Mouse (Mus musculus) megakaryocyte, embryonic 14.5 days (primary cell): ENCODE results near the gene Irs1. TPM values are rescaled to one million over a fixed set of nuclear protein-coding genes. Genes with fewer than 3 reads are reported as not detected.

Experiments
- H3K27me3 ChIP-seq: replicated peaks from 2 replicates; pipeline ENCODE3; 2012; ENCODE audit warnings: inconsistent platforms
- H3K36me3 ChIP-seq: replicated peaks from 2 replicates; pipeline ENCODE3; 2012; ENCODE audit warnings: low read length, inconsistent platforms, mixed read lengths
- H3K4me1 ChIP-seq: 2 replicates; pipeline ENCODE4 v1.6.1; 2012; ENCODE audit warnings: inconsistent platforms
- H3K4me3 ChIP-seq: replicated peaks from 2 replicates; pipeline ENCODE3; 2012; ENCODE audit warnings: moderate library complexity, mild to moderate bottlenecking, inconsistent platforms
- H3K9me3 ChIP-seq: 2 replicates; pipeline ENCODE4 v1.6.1; 2012; ENCODE audit warnings: inconsistent platforms
- FLI1 ChIP-seq: IDR thresholded peaks from 2 replicates; pipeline ENCODE4 v1.6.1; 2012; ENCODE audit warnings: low read length, inconsistent platforms, mixed read lengths
- GATA1 ChIP-seq: IDR thresholded peaks from 3 replicates; pipeline ENCODE4 v1.6.1; 2012; ENCODE audit warnings: mixed read lengths, low read length, inconsistent platforms, borderline replicate concordance
- polyA plus RNA-seq: library from polyadenylated mRNA; stranded (reverse); fragments of >175 nt; gene quantifications from 2 replicates; pipeline ENCODE4 v1.2.3, GENCODE M21; 2012; ENCODE audit warnings: low replicate concordance; ENCODE audit not compliant: insufficient read depth

Gene Irs1
- polyA plus RNA-seq, 1 experiment = not detected

GRCm38 (mm10) chr1:82316746-82317126, 25.5 kb upstream of the Irs1 start:
- peaks cover 5% of the 10 kb centered on the region for H3K27me3 ChIP-seq
- H3K4me3 ChIP-seq = peak overlapping the region; percentile 97
- peaks cover 28% of the 10 kb centered on the region for H3K4me1 ChIP-seq
- H3K9me3 ChIP-seq = no peaks in the 10 kb centered on the region
- peaks cover 12% of the 10 kb centered on the region for H3K36me3 ChIP-seq
- TF ChIP-seq FLI1 (no peak), GATA1 (no peak)

- peaks cover 12% of the 10 kb centered on the region for H3K36me3 ChIP-seq
- H3K27me3 ChIP-seq = peaks cover 7% of the 10 kb centered on the region
- no peaks in the 10 kb centered on the region for H3K9me3 ChIP-seq
- TF ChIP-seq FLI1 = peak; percentile 92
- no peak for TF ChIP-seq GATA1
- peak within 1 kb of the TSS; percentile 97 for H3K4me3 ChIP-seq
- H3K4me1 ChIP-seq = peaks cover 26% of the 10 kb centered on the region
Measured at GRCm38 (mm10) chr1:82316111-82316745, 25.0 kb upstream of the Irs1 start, which contains the start of gene Rhbdd1. Gene Rhbdd1, plus strand, starts transcription at chr1:82316452.

- Histone ChIP-seq H3K36me3 (no peaks in the 10 kb centered on the region), H3K4me3 (no peak overlapping the region), H3K9me3 (no peaks in the 10 kb centered on the region), H3K27me3 (peaks cover 9% of the 10 kb centered on the region), H3K4me1 (no peaks in the 10 kb centered on the region)
- TF ChIP-seq GATA1 = no peak
- no peak for TF ChIP-seq FLI1
Measured at GRCm38 (mm10) chr1:82304483-82304882, 13.3 kb upstream of the Irs1 start.

- Histone ChIP-seq H3K4me3 (no peak overlapping the region), H3K4me1 (no peaks in the 10 kb centered on the region), H3K27me3 (peaks cover 12% of the 10 kb centered on the region), H3K36me3 (no peaks in the 10 kb centered on the region), H3K9me3 (no peaks in the 10 kb centered on the region)
- TF ChIP-seq FLI1 = no peak
Measured at GRCm38 (mm10) chr1:82298586-82298985, 7.4 kb upstream of the Irs1 start.

- Histone ChIP-seq H3K27me3 (peaks cover 54% of the 10 kb centered on the region), H3K4me1 (peaks cover 39% of the 10 kb centered on the region), H3K4me3 (no peak overlapping the region), H3K9me3 (peaks cover 6% of the 10 kb centered on the region; the same call in 1 of the 2 replicates), H3K36me3 (no peaks in the 10 kb centered on the region)
- TF ChIP-seq FLI1 = no peak
- no peak for TF ChIP-seq GATA1
Measured at GRCm38 (mm10) chr1:82294102-82294501, 2.9 kb upstream of the Irs1 start.

GRCm38 (mm10) chr1:82292771-82293170, 1.6 kb upstream of the Irs1 start:
- Histone ChIP-seq H3K4me3 (peak overlapping the region; percentile 83), H3K9me3 (peaks cover 15% of the 10 kb centered on the region; the same call in 1 of the 2 replicates), H3K36me3 (no peaks in the 10 kb centered on the region), H3K4me1 (peaks cover 39% of the 10 kb centered on the region), H3K27me3 (peaks cover 68% of the 10 kb centered on the region)
- TF ChIP-seq GATA1 (no peak), FLI1 (no peak)

- TF ChIP-seq GATA1 = no peak
- no peak for TF ChIP-seq FLI1
- Histone ChIP-seq H3K9me3 (peaks cover 17% of the 10 kb centered on the region; the same call in 1 of the 2 replicates), H3K4me1 (peaks cover 39% of the 10 kb centered on the region), H3K4me3 (peak overlapping the region; percentile 92), H3K36me3 (no peaks in the 10 kb centered on the region), H3K27me3 (peaks cover 73% of the 10 kb centered on the region)
Measured at GRCm38 (mm10) chr1:82291930-82292712, 905 bp upstream of the Irs1 start.

- Histone ChIP-seq H3K27me3 (peaks cover 81% of the 10 kb centered on the region), H3K4me3 (peak overlapping the region; percentile 92), H3K9me3 (peaks cover 20% of the 10 kb centered on the region; the same call in 1 of the 2 replicates), H3K4me1 (peaks cover 39% of the 10 kb centered on the region), H3K36me3 (no peaks in the 10 kb centered on the region)
- TF ChIP-seq GATA1 (no peak), FLI1 (no peak)
Measured at GRCm38 (mm10) chr1:82290723-82291150, 479 bp downstream of the Irs1 start.

GRCm38 (mm10) chr1:82289990-82290681, 1.1 kb downstream of the Irs1 start:
- H3K27me3 ChIP-seq = peaks cover 84% of the 10 kb centered on the region
- peak overlapping the region; percentile 92 for H3K4me3 ChIP-seq
- H3K4me1 ChIP-seq = peaks cover 39% of the 10 kb centered on the region
- peaks cover 20% of the 10 kb centered on the region; the same call in 1 of the 2 replicates for H3K9me3 ChIP-seq
- TF ChIP-seq GATA1 (no peak), FLI1 (no peak)
- no peaks in the 10 kb centered on the region for H3K36me3 ChIP-seq
